Mouse (Mus musculus): ENCODE results near the gene Sspn.

- no peak for TF ChIP-seq POLR2A (IDR thresholded peaks at IDR 0.05; ENCODE audit: insufficient read depth, low read depth, low read length)
- no peak for TF ChIP-seq CTCF (IDR thresholded peaks at IDR 0.05; ENCODE audit: insufficient read depth, low read depth, low read length)
These were observed 49.6 kb downstream of the Sspn start for GRCm38 (mm10) chr6:145981074-145981473.
